7 mouse cellular contexts compared by ENCODE assay signal in genomic region chr3:83706531-83707243, GRCm38 (mm10). TPM values are rescaled to one million over a fixed set of nuclear protein-coding genes. Genes with fewer than 3 reads are reported as not detected.
A peak's percentile ranks its signal among the peaks of the same experiment; 100 is the strongest.
DNase-seq lines count a peak whose midpoint lies in the region; ATAC-seq lines count a peak whose summit lies in the region.

No protein-coding gene starts in this region.

- H3K27ac ChIP-seq in midbrain, embryonic 11.5 days (ENCODE audit: low read depth, low read length), result no peak overlapping the region
- no peak overlapping the region for H3K27ac ChIP-seq in midbrain, embryonic 13.5 days
- H3K27ac ChIP-seq in liver, embryonic 12.5 days, result no peak overlapping the region

- no peaks in the 10 kb centered on the region for H3K27me3 ChIP-seq in midbrain, embryonic 11.5 days (ENCODE audit: control insufficient read depth, insufficient read depth, low read length)
- no peaks in the 10 kb centered on the region for H3K27me3 ChIP-seq in midbrain, embryonic 13.5 days
- H3K27me3 ChIP-seq in liver, embryonic 12.5 days (replicated peaks), result no peaks in the 10 kb centered on the region

- no peaks in the 10 kb centered on the region for H3K36me3 ChIP-seq in midbrain, embryonic 11.5 days (ENCODE audit: control insufficient read depth, insufficient read depth, low read length)
- H3K36me3 ChIP-seq in midbrain, embryonic 13.5 days, result no peaks in the 10 kb centered on the region
- no peaks in the 10 kb centered on the region for H3K36me3 ChIP-seq in liver, embryonic 12.5 days

- 77% methylated on average over 13 of the region's 13 CpGs for WGBS in midbrain, embryonic 11.5 days
- WGBS in midbrain, embryonic 13.5 days, result 78% methylated on average over 13 of the region's 13 CpGs
- 17% methylated on average over 13 of the region's 13 CpGs for WGBS in liver, embryonic 12.5 days (ENCODE audit: insufficient replicate concordance)

- no peak for ATAC-seq in midbrain, embryonic 11.5 days (ENCODE audit: low FRiP score)
- ATAC-seq in midbrain, embryonic 13.5 days, result no peak
- peak; percentile 85 for ATAC-seq in granulocyte monocyte progenitor cell, adult 5-6 weeks (replicated peaks; ENCODE audit: poor library complexity, severe bottlenecking)
- 0 out of 2 replicates have a peak, but pooled peaks have one; percentile 49 for ATAC-seq in liver, embryonic 12.5 days

- H3K4me2 ChIP-seq in midbrain, embryonic 11.5 days, result no peak overlapping the region
- H3K4me2 ChIP-seq in midbrain, embryonic 13.5 days (replicated peaks), result no peak overlapping the region
- no peak overlapping the region for H3K4me2 ChIP-seq in liver, embryonic 12.5 days

- peak; percentile 76 for DNase-seq in midbrain, embryonic 11.5 days (ENCODE audit: low spot score, missing footprints)
- peak; percentile 13 to 17 for DNase-seq in thymus, postnatal 36 days
- no peak for DNase-seq in cerebellum, postnatal 25 days
- DNase-seq in left cerebral cortex, postnatal 4 days, result no peak

- intact Hi-C loops in left cerebral cortex, postnatal 4 days (cut with DNase I), result no loop called here

- no peak overlapping the region for H3K4me3 ChIP-seq in midbrain, embryonic 11.5 days (ENCODE audit: low read depth, low read length)
- no peak overlapping the region for H3K4me3 ChIP-seq in midbrain, embryonic 13.5 days (replicated peaks)
- no peak overlapping the region for H3K4me3 ChIP-seq in liver, embryonic 12.5 days

- H3K9ac ChIP-seq in midbrain, embryonic 11.5 days (ENCODE audit: low read length), result no peak overlapping the region
- H3K9ac ChIP-seq in midbrain, embryonic 13.5 days (replicated peaks), result no peak overlapping the region
- H3K9ac ChIP-seq in liver, embryonic 12.5 days, result no peak overlapping the region

- no peaks in the 10 kb centered on the region for H3K4me1 ChIP-seq in midbrain, embryonic 11.5 days (ENCODE audit: control insufficient read depth, insufficient read depth, low read length)
- no peaks in the 10 kb centered on the region for H3K4me1 ChIP-seq in midbrain, embryonic 13.5 days (replicated peaks)
- peaks cover 9% of the 10 kb centered on the region; the same call in 1 of the 2 replicates for H3K4me1 ChIP-seq in liver, embryonic 12.5 days

- H3K9me3 ChIP-seq in midbrain, embryonic 11.5 days (ENCODE audit: control insufficient read depth, low read length), result no peaks in the 10 kb centered on the region
- no peaks in the 10 kb centered on the region for H3K9me3 ChIP-seq in midbrain, embryonic 13.5 days
- no peaks in the 10 kb centered on the region for H3K9me3 ChIP-seq in liver, embryonic 12.5 days (replicated peaks)

RNA-seq across cellular contexts. Expression of gene Sfrp2, which starts 59.4 kb away (rescaled TPM):
- 88.4 and 96.4 TPM in 2 replicates for polyA plus RNA-seq in midbrain, embryonic 11.5 days (2014; fragmentation: Nextera tagmentation; extraction: Ambion mirVana)
- 35.7 and 41.2 TPM in 2 replicates for polyA plus RNA-seq in midbrain, embryonic 13.5 days (2015; fragmentation: Nextera tagmentation; extraction: Ambion mirVana)
- not detected in 2 replicates for total RNA-seq in granulocyte monocyte progenitor cell, adult 5-6 weeks (2014; fragmentation: Nextera tagmentation)
- not detected in 2 replicates for total RNA-seq in granulocyte monocyte progenitor cell, adult 5-6 weeks (2017)
- 10.9 and 13.4 TPM in 2 replicates for polyA plus RNA-seq in liver, embryonic 12.5 days (2016; fragmentation: Nextera tagmentation; extraction: Ambion mirVana)
- 10 to 100 TPM; 12.7 to 14.1 TPM for total RNA-seq in left cerebral cortex, postnatal 4 days (2021)

Comparison
In these comparisons a context has a peak if more than half of its experiments do, and no peak if none do; other contexts are left out.
1. ATAC-seq: peak in granulocyte monocyte progenitor cell, adult 5-6 weeks (single experiment) and liver, embryonic 12.5 days (single experiment); none in midbrain, embryonic 11.5 days (single experiment) and midbrain, embryonic 13.5 days (single experiment).
2. DNase-seq: peak in midbrain, embryonic 11.5 days (single experiment) and thymus, postnatal 36 days (2 of 2); none in cerebellum, postnatal 25 days (0 of 2) and left cerebral cortex, postnatal 4 days (single experiment).